Mouse (Mus musculus) thymus, adult 2 months (tissue): ENCODE results near the gene Agbl1.

Source experiments
- CTCF ChIP-seq: fragments of 200-500 bp; IDR thresholded peaks from 2 replicates; pipeline ENCODE4 v1.5.1; 2012; ENCODE audit warnings: mild to moderate bottlenecking, control low read depth, low read length, moderate library complexity, borderline replicate concordance; ENCODE audit not compliant: control insufficient read depth, poor library complexity, insufficient read depth; ENCODE audit errors: extremely low read depth
- POLR2A ChIP-seq: fragments of 200-500 bp; IDR thresholded peaks from 2 replicates; pipeline ENCODE4 v1.6.1; 2012; ENCODE audit warnings: mild to moderate bottlenecking, low read length, control low read depth, moderate library complexity; ENCODE audit not compliant: control insufficient read depth, poor library complexity, insufficient read depth; ENCODE audit errors: extremely low read depth

- TF ChIP-seq CTCF (no peak), POLR2A (no peak)
Measured at GRCm38 (mm10) chr7:76971334-76971733, 741.6 kb downstream of the Agbl1 start.
